In the genomic region with DNA sequence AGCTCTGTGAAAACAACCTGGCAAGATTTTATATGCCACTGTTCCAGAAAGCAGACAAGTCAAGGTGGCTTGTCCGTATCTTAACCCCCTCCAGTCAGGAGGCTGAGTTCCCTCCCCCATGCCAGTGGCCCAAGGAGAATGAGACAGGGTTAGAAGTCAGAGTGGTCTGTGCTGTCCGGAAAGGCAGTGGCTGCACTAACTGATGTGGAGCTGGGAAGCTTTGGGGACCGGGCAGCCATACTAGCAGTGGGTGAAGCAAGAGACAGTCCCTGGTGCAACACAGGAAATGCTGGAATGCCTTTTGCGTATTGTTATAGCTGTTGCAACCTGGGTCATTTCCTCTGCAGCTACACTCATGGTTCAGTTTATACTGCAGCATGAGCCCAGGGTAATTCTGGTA, we compare ENCODE assay signal across 21 mouse cellular contexts. TPM values are rescaled to one million over a fixed set of nuclear protein-coding genes. Genes with fewer than 3 reads are reported as not detected.
DNase-seq lines count a peak whose midpoint lies in the region; ATAC-seq and TF ChIP-seq lines count a peak whose summit lies in the region.
"Had no signal": no experiment of that assay in that cellular context is flagged by ENCODE, and none has a peak within 500 bp of the region (broad histone marks: within the 10 kb centered on the region; RNA-seq: fewer than 3 reads in every experiment).

No protein-coding gene starts in this region.

- peaks cover 90% of the 10 kb centered on the region for H3K27me3 ChIP-seq in heart, postnatal 0 days (ENCODE audit: control insufficient read depth, insufficient read depth, low read length)
- H3K27me3 ChIP-seq in heart, embryonic 12.5 days (replicated peaks) = peaks cover 94% of the 10 kb centered on the region
- peaks cover 92% of the 10 kb centered on the region for H3K27me3 ChIP-seq in liver, postnatal 0 days (ENCODE audit: insufficient read depth, low read length)
- H3K27me3 ChIP-seq in liver, embryonic 11.5 days (replicated peaks; ENCODE audit: control insufficient read depth, insufficient read depth, low read length) = peaks cover 95% of the 10 kb centered on the region

- no peaks in the 10 kb centered on the region for H3K36me3 ChIP-seq in heart, postnatal 0 days (replicated peaks; ENCODE audit: control insufficient read depth, insufficient read depth, low read length)
- no peaks in the 10 kb centered on the region for H3K36me3 ChIP-seq in heart, embryonic 12.5 days
- no peaks in the 10 kb centered on the region for H3K36me3 ChIP-seq in liver, postnatal 0 days (replicated peaks; ENCODE audit: insufficient read depth, low read length)
- no peaks in the 10 kb centered on the region for H3K36me3 ChIP-seq in liver, embryonic 11.5 days (ENCODE audit: control insufficient read depth, insufficient read depth, low read length)
- H3K36me3 ChIP-seq: embryonic facial prominence, embryonic 15.5 days; forebrain, embryonic 12.5 days; G1E had no signal

- peaks cover 23% of the 10 kb centered on the region for H3K4me1 ChIP-seq in heart, postnatal 0 days (ENCODE audit: control insufficient read depth, insufficient read depth)
- peaks cover 51% of the 10 kb centered on the region for H3K4me1 ChIP-seq in heart, embryonic 12.5 days (replicated peaks)
- H3K4me1 ChIP-seq in liver, postnatal 0 days (ENCODE audit: insufficient read depth) = peaks cover 20% of the 10 kb centered on the region
- peaks cover 20% of the 10 kb centered on the region for H3K4me1 ChIP-seq in liver, embryonic 11.5 days (replicated peaks; ENCODE audit: control insufficient read depth, insufficient read depth, low read length)

- no peak for TF ChIP-seq CTCF in heart, postnatal 0 days (IDR thresholded peaks at IDR 0.05; ENCODE audit: low read depth)
- no peak for TF ChIP-seq CTCF in liver, postnatal 0 days (IDR thresholded peaks at IDR 0.05; ENCODE audit: low read depth)

- no peak for TF ChIP-seq EP300 in heart, postnatal 0 days (IDR thresholded peaks at IDR 0.05; ENCODE audit: low read depth)
- peak; percentile 9; the same call in 1 of the 2 replicates for TF ChIP-seq EP300 in liver, postnatal 0 days (IDR thresholded peaks at IDR 0.05; ENCODE audit: low read depth)

- WGBS in heart, postnatal 0 days = 26% methylated on average over 4 of the region's 4 CpGs
- WGBS in heart, embryonic 12.5 days = 18% methylated on average over 4 of the region's 4 CpGs
- 9% methylated on average over 4 of the region's 4 CpGs for WGBS in liver, postnatal 0 days (ENCODE audit: insufficient replicate concordance)
- WGBS in liver, embryonic 11.5 days = 23% methylated on average over 4 of the region's 4 CpGs

- DNase-seq in heart, postnatal 0 days (ENCODE audit: low spot score) = no peak
- DNase-seq in liver, postnatal 0 days = peak; percentile 41
- DNase-seq in liver, embryonic 11.5 days (ENCODE audit: low spot score) = no peak
- DNase-seq in testis, postnatal 10 days (ENCODE audit: low spot score) = peak; percentile 37
- no peak for DNase-seq in testis, postnatal 14 days (ENCODE audit: low spot score)
- DNase-seq in urinary bladder, postnatal 14 days (ENCODE audit: low spot score) = no peak
- no peak for DNase-seq in layer of hippocampus, postnatal 36 days
- DNase-seq: cerebellum, adult 11 months; cerebellum, postnatal 36 days; liver; right cerebral cortex, postnatal 14 days; thymus, postnatal 4 days had no signal

- no peak for ATAC-seq in heart, postnatal 0 days (ENCODE audit: insufficient read depth, low read depth)
- no peak for ATAC-seq in heart, embryonic 12.5 days (ENCODE audit: insufficient number of reproducible peaks, low FRiP score)
- no peak for ATAC-seq in liver, postnatal 0 days
- ATAC-seq in liver, embryonic 11.5 days (replicated peaks; ENCODE audit: low FRiP score) = no peak
- ATAC-seq: inflammation-experienced regulatory T-cells, adult 6 months had no signal

- H3K9me3 ChIP-seq in heart, postnatal 0 days (replicated peaks; ENCODE audit: control insufficient read depth, low read length) = no peaks in the 10 kb centered on the region
- no peaks in the 10 kb centered on the region for H3K9me3 ChIP-seq in heart, embryonic 12.5 days (replicated peaks)
- H3K9me3 ChIP-seq in liver, postnatal 0 days (ENCODE audit: low read length) = no peaks in the 10 kb centered on the region
- no peaks in the 10 kb centered on the region for H3K9me3 ChIP-seq in liver, embryonic 11.5 days (ENCODE audit: control insufficient read depth, low read length)
- H3K9me3 ChIP-seq: embryonic facial prominence, embryonic 15.5 days; forebrain, embryonic 12.5 days had no signal

- no peak overlapping the region for H3K27ac ChIP-seq in heart, postnatal 0 days (ENCODE audit: low read depth)
- H3K27ac ChIP-seq in heart, embryonic 12.5 days (ENCODE audit: poor library complexity, severe bottlenecking) = no peak overlapping the region
- H3K27ac ChIP-seq in liver, postnatal 0 days (ENCODE audit: low read depth) = no peak overlapping the region
- no peak overlapping the region for H3K27ac ChIP-seq in liver, embryonic 11.5 days (ENCODE audit: low read depth, low read length)
- H3K27ac ChIP-seq: embryonic facial prominence, embryonic 15.5 days; forebrain, embryonic 12.5 days had no signal

- H3K9ac ChIP-seq in heart, postnatal 0 days (replicated peaks; ENCODE audit: low read depth, low read length) = no peak overlapping the region
- no peak overlapping the region for H3K9ac ChIP-seq in heart, embryonic 12.5 days
- no peak overlapping the region for H3K9ac ChIP-seq in liver, postnatal 0 days (replicated peaks)
- no peak overlapping the region for H3K9ac ChIP-seq in liver, embryonic 11.5 days (ENCODE audit: low read depth, low read length)
- H3K9ac ChIP-seq: embryonic facial prominence, embryonic 15.5 days; forebrain, embryonic 12.5 days had no signal

- no peak overlapping the region for H3K4me3 ChIP-seq in heart, postnatal 0 days (ENCODE audit: low read depth, low read length)
- no peak overlapping the region for H3K4me3 ChIP-seq in heart, embryonic 12.5 days
- H3K4me3 ChIP-seq in liver, postnatal 0 days (ENCODE audit: low read depth, low read length) = 0 out of 2 replicates have a peak overlapping the region, but pooled peaks have one; percentile 58
- H3K4me3 ChIP-seq in liver, embryonic 11.5 days (ENCODE audit: low read depth, low read length) = no peak overlapping the region

- 0 out of 2 replicates have a peak overlapping the region, but pooled peaks have one; percentile 2 for H3K4me2 ChIP-seq in heart, postnatal 0 days (ENCODE audit: low read depth, low read length)
- no peak overlapping the region for H3K4me2 ChIP-seq in heart, embryonic 12.5 days
- peak overlapping the region; percentile 86 for H3K4me2 ChIP-seq in liver, postnatal 0 days (ENCODE audit: low read depth, low read length)
- no peak overlapping the region for H3K4me2 ChIP-seq in liver, embryonic 11.5 days

RNA-seq across cellular contexts. Expression of gene Ccno, which starts 2.7 kb away (rescaled TPM):
- total RNA-seq in heart, postnatal 0 days (2014; rRNA removed; ENCODE audit: low replicate concordance) = 0.23 TPM in 1 of 2 replicates, not detected in the other
- 0.14 and 0.29 TPM in 2 replicates for polyA plus RNA-seq in heart, postnatal 0 days (2015; fragmentation: Nextera tagmentation; extraction: Ambion mirVana)
- polyA plus RNA-seq in heart, embryonic 12.5 days (2016; fragmentation: Nextera tagmentation; extraction: Ambion mirVana) = 0.14 TPM in 1 of 2 replicates, not detected in the other
- polyA plus RNA-seq in liver, postnatal 0 days (2015; fragmentation: Nextera tagmentation; extraction: Ambion mirVana) = 0.58 TPM in 2 replicates
- polyA plus RNA-seq in liver, embryonic 11.5 days (2014; fragmentation: Nextera tagmentation; extraction: Ambion mirVana) = 0.08 TPM in 1 of 2 replicates, not detected in the other
- 1 to 10 TPM; 4.3 to 5.0 TPM for total RNA-seq in layer of hippocampus, postnatal 36 days (2021)
- polyA plus RNA-seq: G1E; inflammation-experienced regulatory T-cells, adult 6 months had no signal

RNA-seq across cellular contexts. Expression of gene Mcidas, which starts 3.3 kb away (rescaled TPM):
- not detected in 2 replicates for total RNA-seq in heart, postnatal 0 days (2014; rRNA removed; ENCODE audit: low replicate concordance)
- polyA plus RNA-seq in heart, postnatal 0 days (2015; fragmentation: Nextera tagmentation; extraction: Ambion mirVana) = 0.08 TPM in 1 of 2 replicates, not detected in the other
- not detected in 2 replicates for polyA plus RNA-seq in heart, embryonic 12.5 days (2016; fragmentation: Nextera tagmentation; extraction: Ambion mirVana)
- polyA plus RNA-seq in liver, postnatal 0 days (2015; fragmentation: Nextera tagmentation; extraction: Ambion mirVana) = not detected in 2 replicates
- polyA plus RNA-seq in liver, embryonic 11.5 days (2014; fragmentation: Nextera tagmentation; extraction: Ambion mirVana) = not detected in 2 replicates
- total RNA-seq in layer of hippocampus, postnatal 36 days (2021) = under 1 TPM; 0.42 to 0.66 TPM
- total RNA-seq: adrenal gland, adult 18-20 months; gastrocnemius, postnatal 4 days; megakaryocyte-erythroid progenitor cell, adult 5-6 weeks had no signal
- polyA plus RNA-seq: G1E; inflammation-experienced regulatory T-cells, adult 6 months had no signal

RNA-seq across cellular contexts. Expression of gene Cdc20b, which starts 44.6 kb away (rescaled TPM):
- not detected in 2 replicates for total RNA-seq in heart, postnatal 0 days (2014; rRNA removed; ENCODE audit: low replicate concordance)
- not detected in 2 replicates for polyA plus RNA-seq in heart, postnatal 0 days (2015; fragmentation: Nextera tagmentation; extraction: Ambion mirVana)
- not detected in 2 replicates for polyA plus RNA-seq in heart, embryonic 12.5 days (2016; fragmentation: Nextera tagmentation; extraction: Ambion mirVana)
- polyA plus RNA-seq in liver, postnatal 0 days (2015; fragmentation: Nextera tagmentation; extraction: Ambion mirVana) = not detected in 2 replicates
- polyA plus RNA-seq in liver, embryonic 11.5 days (2014; fragmentation: Nextera tagmentation; extraction: Ambion mirVana) = not detected in 2 replicates
- not detected for total RNA-seq in layer of hippocampus, postnatal 36 days (2021)
- total RNA-seq: adrenal gland, adult 18-20 months; G1E; gastrocnemius, postnatal 4 days; left cerebral cortex, postnatal 25 days; megakaryocyte-erythroid progenitor cell, adult 5-6 weeks had no signal
- polyA plus RNA-seq: G1E; inflammation-experienced regulatory T-cells, adult 6 months had no signal

RNA-seq across cellular contexts. Expression of gene Gpx8, which starts 55.9 kb away (rescaled TPM):
- 26.8 and 32.3 TPM in 2 replicates for total RNA-seq in heart, postnatal 0 days (2014; rRNA removed; ENCODE audit: low replicate concordance)
- polyA plus RNA-seq in heart, postnatal 0 days (2015; fragmentation: Nextera tagmentation; extraction: Ambion mirVana) = 100 and 109 TPM in 2 replicates
- polyA plus RNA-seq in heart, embryonic 12.5 days (2016; fragmentation: Nextera tagmentation; extraction: Ambion mirVana) = 142 and 148 TPM in 2 replicates
- polyA plus RNA-seq in liver, postnatal 0 days (2015; fragmentation: Nextera tagmentation; extraction: Ambion mirVana) = 5.5 and 5.8 TPM in 2 replicates
- polyA plus RNA-seq in liver, embryonic 11.5 days (2014; fragmentation: Nextera tagmentation; extraction: Ambion mirVana) = 43.0 and 43.4 TPM in 2 replicates
- total RNA-seq in layer of hippocampus, postnatal 36 days (2021) = 10 to 100 TPM; 10.1 to 10.9 TPM
- total RNA-seq: megakaryocyte-erythroid progenitor cell, adult 5-6 weeks had no signal
- polyA plus RNA-seq: G1E; inflammation-experienced regulatory T-cells, adult 6 months had no signal

Comparison
In these comparisons a context has a peak if more than half of its experiments do, and no peak if none do; other contexts are left out.
1. DNase-seq: peak in liver, postnatal 0 days (single experiment) and testis, postnatal 10 days (single experiment); none in heart, postnatal 0 days (single experiment), liver, embryonic 11.5 days (single experiment), testis, postnatal 14 days (single experiment), urinary bladder, postnatal 14 days (single experiment) and layer of hippocampus, postnatal 36 days (0 of 2).
2. H3K4me2 ChIP-seq: peak in heart, postnatal 0 days (single experiment) and liver, postnatal 0 days (single experiment); none in heart, embryonic 12.5 days (single experiment) and liver, embryonic 11.5 days (single experiment).